Mouse (Mus musculus): Measurements from ENCODE around the gene Ncf4. TPM values are rescaled to one million over a fixed set of nuclear protein-coding genes. Genes with fewer than 3 reads are reported as not detected.

Gene Ncf4
- total RNA-seq, 2 experiments from 2014 or later = 0.89 to 1.7 TPM

DNA sequence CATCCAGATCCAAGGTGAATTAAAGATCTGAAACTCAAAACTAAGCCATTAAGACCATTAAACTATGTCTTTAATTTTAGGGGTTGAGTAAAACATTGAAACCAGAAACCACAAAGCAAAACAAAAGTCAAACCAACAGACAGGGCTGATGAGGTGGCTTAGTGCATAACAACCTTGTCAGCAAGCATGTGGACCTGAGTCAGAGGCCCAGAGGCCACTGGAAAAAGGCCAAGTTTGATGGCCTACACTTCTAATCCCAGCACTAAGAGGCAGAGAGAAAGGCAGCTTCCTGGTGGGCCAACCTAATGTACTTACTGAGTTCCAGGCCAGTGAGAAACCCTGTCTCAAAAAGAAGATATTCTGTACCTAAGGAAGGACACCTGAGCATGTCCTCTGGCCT, 56.2 kb downstream of the Ncf4 start:
- intact Hi-C loops (cut with DNase I) = no loop called here
- no peak for DNase-seq (ENCODE audit: low spot score in 2 of 2)

- no peak for DNase-seq (ENCODE audit: low spot score in 2 of 2)
- intact Hi-C loops (cut with DNase I) = no loop called here
Observed at GRCm38 (mm10) chr15:78302718-78303117, 58.1 kb downstream of the Ncf4 start.

DNA sequence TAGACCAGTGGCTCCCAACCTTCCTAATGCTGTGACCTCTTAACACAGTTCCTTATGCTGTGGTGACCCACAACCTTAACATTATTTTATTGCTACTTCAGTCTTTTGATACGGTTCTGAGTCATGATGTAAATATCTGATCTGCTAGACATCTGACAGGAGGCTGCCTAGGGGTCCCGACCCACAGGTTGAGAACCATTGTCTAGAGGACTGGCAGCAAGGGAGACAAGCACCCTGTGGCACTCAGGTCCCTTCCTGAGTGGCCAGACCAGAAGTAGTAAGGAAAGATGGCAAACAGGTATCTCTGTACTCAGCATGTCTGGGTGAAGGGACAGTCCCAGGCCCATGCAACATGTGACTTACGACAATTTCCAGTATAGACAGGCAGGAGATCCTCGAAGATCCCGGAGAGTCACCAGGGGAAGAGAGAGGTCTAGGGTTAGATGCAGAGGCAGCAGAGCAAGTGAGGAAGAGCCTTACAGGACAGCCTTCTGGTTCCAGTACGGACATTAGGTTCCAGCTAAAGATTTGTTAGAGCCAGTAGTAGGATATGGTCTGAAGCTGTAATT, 59.1 kb downstream of the Ncf4 start:
- intact Hi-C loops (cut with DNase I) = no loop called here
- DNase-seq (ENCODE audit: low spot score in 2 of 2) = no peak

- no peak for DNase-seq (ENCODE audit: low spot score in 2 of 2)
- intact Hi-C loops (cut with DNase I) = no loop called here
Observed at GRCm38 (mm10) chr15:78305341-78305933, 60.8 kb downstream of the Ncf4 start, which contains the start of gene Csf2rb2. TSS of gene Csf2rb2 (minus strand) at chr15:78305721.

- DNase-seq (ENCODE audit: low spot score in 2 of 2) = no peak
- intact Hi-C loops (cut with DNase I) = no loop called here
Observed at GRCm38 (mm10) chr15:78309865-78310264, 65.3 kb downstream of the Ncf4 start.

DNA sequence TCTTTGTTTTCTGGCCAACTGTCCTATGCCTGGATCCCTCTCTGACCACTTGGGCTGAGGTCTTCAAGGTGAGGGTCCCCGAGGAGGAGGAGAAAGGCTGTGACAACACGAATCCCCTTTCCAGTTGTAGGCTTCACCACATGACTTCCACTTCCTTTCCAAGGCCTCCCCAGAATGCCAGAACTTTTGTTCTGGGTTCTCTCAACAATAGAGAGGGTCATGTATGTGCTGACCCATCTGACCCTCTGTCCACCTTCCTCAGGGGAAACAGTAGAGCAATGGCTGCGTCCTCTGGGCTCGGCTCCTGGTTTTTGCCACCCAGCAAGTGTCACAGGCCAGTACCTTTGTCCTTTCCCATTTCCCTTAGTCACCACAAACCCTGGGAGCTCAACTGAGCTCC, 66.4 kb downstream of the Ncf4 start:
- DNase-seq (ENCODE audit: low spot score in 2 of 2) = no peak
- intact Hi-C loops (cut with DNase I) = no loop called here

Small RNAs within 50 kb of the gene (microRNA-seq; reads per million reads assigned to microRNA genes)
- 0 reads per million in 2 experiments for gene Mir7676-1

Other genes starting within 250 kb of the Ncf4 start
- gene Cacng2, start 124.8 kb upstream of the Ncf4 start, total RNA-seq (2021) = 10 to 100 TPM; 54.3 to 63.2 TPM
- 10 to 100 TPM; 33.7 to 36.5 TPM for gene Ift27, start 70.7 kb upstream of the Ncf4 start, total RNA-seq (2021)
- 10 to 100 TPM; 88.7 to 95.1 TPM for gene Pvalb, start 38.4 kb upstream of the Ncf4 start, total RNA-seq (2021)
- under 1 TPM; 0.60 to 0.69 TPM for gene Csf2rb2, start 60.9 kb downstream of the Ncf4 start, total RNA-seq (2021)
- gene Csf2rb, start 81.0 kb downstream of the Ncf4 start, total RNA-seq (2021) = 1 to 10 TPM in 1 of 2 experiments, under 1 TPM in 1; 0.89 to 2.5 TPM
- gene Tex33, start 151.1 kb downstream of the Ncf4 start, total RNA-seq (2021) = not detected
- 10 to 100 TPM; 33.3 to 33.4 TPM for gene Tst, start 161.1 kb downstream of the Ncf4 start, total RNA-seq (2021)
- gene Mpst, start 161.6 kb downstream of the Ncf4 start, total RNA-seq (2021) = 10 to 100 TPM; 32.2 to 33.6 TPM
- gene Kctd17, start 183.8 kb downstream of the Ncf4 start, total RNA-seq (2021) = 100 to 1,000 TPM; 317 to 361 TPM
- 1 to 10 TPM in 1 of 2 experiments, not detected in 1; 1.4 TPM for gene Tmprss6, start 223.8 kb downstream of the Ncf4 start, total RNA-seq (2021)

Measured in left cerebral cortex, postnatal 25 days (tissue).